Mouse (Mus musculus) layer of hippocampus, adult 18-20 months (tissue): Measurements from ENCODE around the gene Tm2d1. TPM values are rescaled to one million over a fixed set of nuclear protein-coding genes. Genes with fewer than 3 reads are reported as not detected.
A peak's percentile ranks its signal among the peaks of the same experiment; 100 is the strongest.

ENCODE experiments used
- DNase-seq, 2 experiments: peaks; one replicate each; pipeline ENCODE4 v3.0.0; 2022; ENCODE audit warnings: low spot score in 2 of 2
- total RNA-seq, 2 experiments: library from RNA; stranded (reverse); gene quantifications; 2 replicates each; pipeline ENCODE4 v1.2.3; 2021

Gene Tm2d1
- total RNA-seq, 2 experiments from 2014 or later = 40.0 to 41.4 TPM

DNA sequence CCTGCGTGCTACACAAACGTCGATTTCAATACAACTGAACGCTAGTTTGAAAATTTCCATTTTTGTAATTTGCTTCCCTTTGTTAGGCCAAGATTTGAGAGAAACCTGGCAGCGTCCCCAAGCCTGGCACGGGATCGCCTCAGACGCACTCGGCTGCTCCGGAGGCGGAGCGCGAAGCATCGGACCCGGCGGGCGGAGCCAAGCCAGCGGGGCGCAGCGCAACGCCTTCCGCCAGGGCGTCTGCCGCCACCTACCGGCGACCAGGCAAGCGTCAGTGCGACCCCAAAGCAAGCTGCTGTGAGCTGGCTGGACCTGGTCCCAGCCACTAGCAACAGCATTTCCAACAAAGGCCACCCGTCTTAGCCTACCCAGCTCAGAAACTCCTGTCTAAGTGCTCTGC, 60.9 kb downstream of the Tm2d1 start:
- peak; percentile 93 to 96 for DNase-seq

DNA sequence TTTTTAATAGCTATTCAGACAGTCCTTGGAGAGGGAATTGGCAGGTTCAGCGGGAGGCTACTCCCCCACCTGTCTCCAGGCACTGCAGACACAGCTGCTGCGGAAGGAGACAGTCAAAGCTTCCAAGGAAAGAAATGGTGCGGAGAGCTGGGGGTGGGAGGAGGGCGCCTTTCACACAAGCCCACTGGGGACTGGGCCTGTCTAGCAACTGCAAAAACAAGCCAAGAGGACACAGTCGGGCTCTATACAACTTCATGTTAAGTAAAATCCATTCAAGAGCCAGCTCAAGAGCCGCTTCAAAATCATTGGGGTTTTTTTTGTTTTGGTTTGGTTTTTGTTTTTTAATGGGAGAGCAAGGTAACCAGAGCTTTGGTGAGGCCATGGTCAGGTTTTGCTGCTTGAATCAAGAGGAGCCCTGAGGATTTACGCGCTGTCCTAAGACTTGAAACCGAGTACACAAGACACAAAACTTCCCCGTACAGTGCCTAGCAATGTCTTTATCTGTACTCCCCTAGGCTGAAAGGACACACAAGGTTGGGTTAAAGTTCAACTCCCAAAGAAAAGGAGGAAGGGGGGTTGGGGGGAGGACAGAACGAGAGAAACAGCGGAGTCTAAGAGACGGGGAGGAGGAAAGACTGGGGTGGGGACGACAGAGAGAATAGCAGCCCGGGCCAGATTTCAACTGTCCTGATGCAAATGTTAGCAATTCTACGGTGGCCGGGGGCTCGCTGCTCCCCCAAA, 61.6 kb downstream of the Tm2d1 start:
- peak in 1 of 2 experiments; percentile 19 for DNase-seq

DNA sequence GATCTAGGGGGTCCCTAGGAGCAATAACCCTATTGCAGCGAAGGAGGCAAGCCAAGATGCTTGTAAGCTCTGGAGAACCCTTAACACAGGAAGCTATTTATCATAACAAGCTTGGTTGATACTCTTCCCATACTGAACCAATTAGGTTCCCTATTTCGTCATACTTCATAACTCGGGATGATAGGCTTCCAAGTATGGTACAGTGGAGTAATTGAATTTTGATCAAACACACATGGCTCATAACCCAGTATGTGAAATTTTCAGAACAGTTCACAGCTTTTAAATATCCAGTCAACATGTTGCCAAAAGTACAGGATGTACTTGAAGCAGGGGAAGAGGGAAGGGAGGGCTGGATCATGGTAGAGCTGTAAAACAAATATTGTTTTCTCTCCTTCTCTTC, 64.3 kb downstream of the Tm2d1 start:
- DNase-seq = no peak

DNA sequence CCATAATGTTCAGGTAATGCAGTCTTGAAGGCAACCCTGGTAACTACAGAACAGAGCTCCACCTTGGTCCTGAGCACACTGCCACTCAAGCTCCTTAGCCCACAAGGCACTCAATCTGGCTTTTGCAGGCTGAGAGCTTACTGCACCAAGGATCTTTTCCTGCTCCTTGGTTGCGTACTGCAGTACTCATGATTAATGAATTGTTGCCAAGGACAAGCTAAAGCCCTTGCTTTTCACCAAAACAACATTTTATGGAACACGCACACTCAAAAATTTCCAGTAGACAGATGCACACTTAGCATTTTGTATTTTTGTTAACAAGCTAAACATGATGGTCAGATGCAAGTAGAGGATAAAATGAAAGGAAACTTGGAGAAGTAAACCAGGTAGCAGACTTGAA, 66.0 kb downstream of the Tm2d1 start:
- no peak for DNase-seq

Other genes starting within 250 kb of the Tm2d1 start
- gene Patj, start 12.5 kb upstream of the Tm2d1 start, total RNA-seq = 1 to 10 TPM; 4.5 to 5.5 TPM